Mouse (Mus musculus) left cerebral cortex, adult 8-10 months (tissue): Measurements from ENCODE around the gene Gas2. TPM values are rescaled to one million over a fixed set of nuclear protein-coding genes. Genes with fewer than 3 reads are reported as not detected.

Experiments used
- total RNA-seq, 4 experiments: library from RNA; stranded (reverse); gene quantifications; 2 replicates each; pipeline ENCODE4 v1.2.4; 2022

Gene Gas2
- total RNA-seq, 4 experiments from 2014 or later: 36.0 to 48.6 (median 39.0) TPM

Other genes starting within 250 kb of the Gas2 start
- 10 to 100 TPM; 23.8 to 31.9 (median 27.2) TPM for gene Slc17a6, start 240.0 kb upstream of the Gas2 start, total RNA-seq
- 1 to 10 TPM; 4.3 to 6.4 (median 5.7) TPM for gene Fancf, start 252 bp downstream of the Gas2 start, total RNA-seq
- gene Svip, start 144.0 kb downstream of the Gas2 start, total RNA-seq: 10 to 100 TPM; 36.3 to 41.3 (median 39.2) TPM
- gene 1700015G11Rik, start 153.7 kb downstream of the Gas2 start, total RNA-seq: not detected